Mouse (Mus musculus): ENCODE measurements around the gene Epha8. TPM values are rescaled to one million over a fixed set of nuclear protein-coding genes. Genes with fewer than 3 reads are reported as not detected.

Epha8 gene
- total and polyA plus RNA-seq, 3 experiments, result not detected

DNA sequence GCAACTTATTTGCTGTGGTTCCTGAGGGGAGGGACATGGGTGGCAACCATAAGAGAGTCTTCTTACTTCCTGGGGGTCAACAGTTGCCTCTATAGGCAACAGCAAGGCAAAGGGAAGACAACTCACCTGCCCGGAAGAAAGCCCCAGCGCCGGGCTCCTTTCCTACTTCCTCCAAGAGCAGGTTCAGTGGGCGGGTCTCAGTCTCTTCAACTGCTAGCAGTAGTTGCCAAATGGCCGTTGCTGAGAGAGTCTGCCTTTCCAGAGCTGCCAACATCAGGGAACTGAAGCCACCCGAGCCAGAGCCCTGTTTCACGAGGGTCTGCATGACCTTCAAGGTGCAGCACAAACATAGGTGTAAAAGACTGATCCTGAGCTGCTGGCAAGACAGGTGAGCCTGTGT is 41.8 kb upstream of the Epha8 start:
- no peak for DNase-seq (ENCODE audit: extremely low read depth)
- Histone ChIP-seq H3K9me3 (replicated peaks; ENCODE audit: low read length) (no peaks in the 10 kb centered on the region), H3K4me3 (replicated peaks in 1 of 3; ENCODE audit: low read depth in 2 of 3, low read length in 2 of 3, poor library complexity in 1 of 3) (no peak overlapping the region), H3K4me1 (ENCODE audit: control insufficient read depth in 1 of 2, insufficient read depth in 2 of 2) (no peaks in the 10 kb centered on the region), H3K4me2 (ENCODE audit: insufficient read depth, low read depth, poor library complexity, severe bottlenecking) (no peak overlapping the region), H3K79me2 (replicated peaks; ENCODE audit: control insufficient read depth, extremely low read depth, insufficient read depth, poor library complexity, severe bottlenecking) (no peaks in the 10 kb centered on the region), H3K36me3 (replicated peaks in 1 of 2; ENCODE audit: control insufficient read depth in 1 of 2, insufficient read depth in 1 of 2, low read length in 1 of 2) (peaks cover 38 to 85% of the 10 kb centered on the region in 2 experiments), H3K27me3 (replicated peaks) (no peaks in the 10 kb centered on the region), H3K9ac (ENCODE audit: insufficient read depth, low read depth) (no peak overlapping the region), H3K27ac (ENCODE audit: insufficient read depth, low read depth) (no peak overlapping the region)
- dilution Hi-C loops (cut with MboI; ENCODE audit: extremely low pct_ligation_motif_present, extremely low pct_unique_long_range_greater_than_20kb, low sequenced_read_pairs) (no loop called here), in situ Hi-C loops (cut with MboI; ENCODE audit: low pct_ligation_motif_present, low pct_unique_long_range_greater_than_20kb, low sequenced_read_pairs) (no loop called here)
- TF ChIP-seq POLR2A (IDR thresholded peaks at IDR 0.05; ENCODE audit: low read depth, low read length) (no peak), POLR2AphosphoS2 (IDR thresholded peaks at IDR 0.05; ENCODE audit: low read depth, low read length) (no peak), NRF1 (IDR thresholded peaks at IDR 0.05; ENCODE audit: low read depth, low read length) (no peak), NELFE (IDR thresholded peaks at IDR 0.05; ENCODE audit: low read depth, low read length) (no peak), GABPA (IDR thresholded peaks at IDR 0.05; ENCODE audit: insufficient replicate concordance, low read depth, low read length) (no peak), JUN (IDR thresholded peaks at IDR 0.05; ENCODE audit: insufficient read depth, low read depth, low read length) (no peak), MXI1 (IDR thresholded peaks at IDR 0.05; ENCODE audit: low read depth, low read length) (no peak), BHLHE40 (IDR thresholded peaks at IDR 0.05; ENCODE audit: low read depth, low read length) (no peak), RAD21 (IDR thresholded peaks at IDR 0.05; ENCODE audit: low read depth, low read length) (no peak), USF2 (conservative IDR thresholded peaks at IDR 0.05; ENCODE audit: low read depth, low read length) (no peak), MAZ (IDR thresholded peaks at IDR 0.05; ENCODE audit: low read depth, low read length) (no peak), UBTF (IDR thresholded peaks at IDR 0.05; ENCODE audit: low read depth, low read length) (no peak), MYC (IDR thresholded peaks at IDR 0.05; ENCODE audit: low read depth, low read length) (no peak), ELF1 (IDR thresholded peaks at IDR 0.05; ENCODE audit: low read depth, low read length) (no peak), CTCF (conservative IDR thresholded peaks at IDR 0.05 in 1 of 2, IDR thresholded peaks at IDR 0.05 in 1 of 2; ENCODE audit: low read depth in 2 of 2, low read length in 2 of 2) (no peak)

GRCm38 (mm10) chr4:136997723-136998345 is 41.2 kb upstream of the Epha8 start:
- in situ Hi-C loops (cut with MboI; ENCODE audit: low pct_ligation_motif_present, low pct_unique_long_range_greater_than_20kb, low sequenced_read_pairs) (no loop called here), dilution Hi-C loops (cut with MboI; ENCODE audit: extremely low pct_ligation_motif_present, extremely low pct_unique_long_range_greater_than_20kb, low sequenced_read_pairs) (no loop called here)
- no peaks in the 10 kb centered on the region for H3K4me1 ChIP-seq (ENCODE audit: control insufficient read depth in 1 of 2, insufficient read depth in 2 of 2)
- no peaks in the 10 kb centered on the region for H3K27me3 ChIP-seq (replicated peaks)
- no peaks in the 10 kb centered on the region for H3K9me3 ChIP-seq (replicated peaks; ENCODE audit: low read length)
- no peak overlapping the region for H3K27ac ChIP-seq (ENCODE audit: insufficient read depth, low read depth)
- H3K79me2 ChIP-seq (replicated peaks; ENCODE audit: control insufficient read depth, extremely low read depth, insufficient read depth, poor library complexity, severe bottlenecking), result no peaks in the 10 kb centered on the region
- H3K36me3 ChIP-seq (replicated peaks in 1 of 2; ENCODE audit: control insufficient read depth in 1 of 2, insufficient read depth in 1 of 2, low read length in 1 of 2), result peaks cover 39 to 89% of the 10 kb centered on the region in 2 experiments
- no peak overlapping the region for H3K4me3 ChIP-seq (replicated peaks in 1 of 3; ENCODE audit: low read depth in 2 of 3, low read length in 2 of 3, poor library complexity in 1 of 3)
- H3K4me2 ChIP-seq (ENCODE audit: insufficient read depth, low read depth, poor library complexity, severe bottlenecking), result no peak overlapping the region
- no peak overlapping the region for H3K9ac ChIP-seq (ENCODE audit: insufficient read depth, low read depth)
- DNase-seq (ENCODE audit: extremely low read depth), result no peak
- TF ChIP-seq KAT2A (IDR thresholded peaks at IDR 0.05; ENCODE audit: insufficient replicate concordance, low read length), result no peak
- TF ChIP-seq UBTF (IDR thresholded peaks at IDR 0.05; ENCODE audit: low read depth, low read length), result no peak
- TF ChIP-seq RAD21 (IDR thresholded peaks at IDR 0.05; ENCODE audit: low read depth, low read length), result no peak
- TF ChIP-seq MAZ (IDR thresholded peaks at IDR 0.05; ENCODE audit: low read depth, low read length), result no peak
- TF ChIP-seq ZMIZ1 (IDR thresholded peaks at IDR 0.05; ENCODE audit: low read depth, low read length), result no peak
- no peak for TF ChIP-seq JUND (conservative IDR thresholded peaks at IDR 0.05; ENCODE audit: low read depth, low read length)
- TF ChIP-seq MAX (IDR thresholded peaks at IDR 0.05; ENCODE audit: low read length), result no peak
- TF ChIP-seq POLR2A (IDR thresholded peaks at IDR 0.05; ENCODE audit: low read depth, low read length), result no peak
- TF ChIP-seq ETS1 (conservative IDR thresholded peaks at IDR 0.05; ENCODE audit: low read depth, low read length), result no peak
- no peak for TF ChIP-seq JUN (IDR thresholded peaks at IDR 0.05; ENCODE audit: insufficient read depth, low read depth, low read length)
- no peak for TF ChIP-seq MEF2A (IDR thresholded peaks at IDR 0.05; ENCODE audit: borderline replicate concordance, low read depth, low read length)
- no peak for TF ChIP-seq E2F4 (IDR thresholded peaks at IDR 0.05; ENCODE audit: insufficient replicate concordance, low read depth, low read length)
- TF ChIP-seq ZKSCAN1 (IDR thresholded peaks at IDR 0.05; ENCODE audit: borderline replicate concordance, low read depth, low read length), result no peak
- TF ChIP-seq GABPA (IDR thresholded peaks at IDR 0.05; ENCODE audit: insufficient replicate concordance, low read depth, low read length), result no peak
- TF ChIP-seq TBP (conservative IDR thresholded peaks at IDR 0.05; ENCODE audit: low read depth, low read length), result no peak
- no peak for TF ChIP-seq POLR2AphosphoS2 (IDR thresholded peaks at IDR 0.05; ENCODE audit: low read depth, low read length)
